Mouse (Mus musculus): ENCODE measurements at regions not wholly inside any gene's neighbourhood (a gene's known extent, or its start where the extent isn't known, plus 50 kb on each side); places are given as distances from the start of the nearest gene placed in this dataset.

- no peaks in the 10 kb centered on the region for H3K27me3 ChIP-seq (replicated peaks; ENCODE audit: insufficient read depth, low read length)
- ATAC-seq (no peak), DNase-seq (ENCODE audit: low spot score) (no peak)
- H3K4me1 ChIP-seq (ENCODE audit: insufficient read depth, low read depth, low read length): no peaks in the 10 kb centered on the region
- no peaks in the 10 kb centered on the region for H3K9me3 ChIP-seq (ENCODE audit: low read length)
- TF ChIP-seq CTCF (IDR thresholded peaks at IDR 0.05): no peak
- no peak for TF ChIP-seq EP300 (IDR thresholded peaks at IDR 0.05)
- H3K27ac ChIP-seq (ENCODE audit: low read length): no peak overlapping the region
- 81% methylated on average over 3 of the region's 3 CpGs for WGBS
- H3K9ac ChIP-seq (replicated peaks; ENCODE audit: low read depth): no peak overlapping the region
- H3K4me3 ChIP-seq (ENCODE audit: low read depth, low read length): no peak overlapping the region
- H3K36me3 ChIP-seq (ENCODE audit: insufficient read depth, low read length): no peaks in the 10 kb centered on the region
- no peak overlapping the region for H3K4me2 ChIP-seq (replicated peaks; ENCODE audit: low read depth, low read length)
Observed at GRCm38 (mm10) chr5:59831836-59832235, 1976.8 kb upstream of the G6pd2 start.

GRCm38 (mm10) chr5:59845745-59846144 lies 1962.9 kb upstream of the G6pd2 start:
- Histone ChIP-seq H3K27ac (ENCODE audit: low read length) (no peak overlapping the region), H3K4me3 (ENCODE audit: low read depth, low read length) (no peak overlapping the region), H3K9me3 (ENCODE audit: low read length) (no peaks in the 10 kb centered on the region), H3K36me3 (ENCODE audit: insufficient read depth, low read length) (no peaks in the 10 kb centered on the region), H3K4me2 (replicated peaks; ENCODE audit: low read depth, low read length) (no peak overlapping the region), H3K4me1 (ENCODE audit: insufficient read depth, low read depth, low read length) (no peaks in the 10 kb centered on the region), H3K27me3 (replicated peaks; ENCODE audit: insufficient read depth, low read length) (no peaks in the 10 kb centered on the region), H3K9ac (replicated peaks; ENCODE audit: low read depth) (no peak overlapping the region)
- no peak for ATAC-seq
- no peak for DNase-seq (ENCODE audit: low spot score)
- no peak for TF ChIP-seq CTCF (IDR thresholded peaks at IDR 0.05)
- no peak for TF ChIP-seq EP300 (IDR thresholded peaks at IDR 0.05)
- WGBS: 61% methylated on average over 1 of the region's 1 CpGs

- H3K27me3 ChIP-seq (replicated peaks; ENCODE audit: insufficient read depth, low read length): no peaks in the 10 kb centered on the region
- H3K9me3 ChIP-seq (ENCODE audit: low read length): no peaks in the 10 kb centered on the region
- H3K36me3 ChIP-seq (ENCODE audit: insufficient read depth, low read length): no peaks in the 10 kb centered on the region
- DNase-seq (ENCODE audit: low spot score) (no peak), ATAC-seq (no peak)
- no peak overlapping the region for H3K4me2 ChIP-seq (replicated peaks; ENCODE audit: low read depth, low read length)
- no peak overlapping the region for H3K9ac ChIP-seq (replicated peaks; ENCODE audit: low read depth)
- no peak for TF ChIP-seq EP300 (IDR thresholded peaks at IDR 0.05)
- TF ChIP-seq CTCF (IDR thresholded peaks at IDR 0.05): no peak
- H3K27ac ChIP-seq (ENCODE audit: low read length): no peak overlapping the region
- WGBS: 90% methylated on average over 1 of the region's 1 CpGs
- no peaks in the 10 kb centered on the region for H3K4me1 ChIP-seq (ENCODE audit: insufficient read depth, low read depth, low read length)
- H3K4me3 ChIP-seq (ENCODE audit: low read depth, low read length): no peak overlapping the region
Observed at GRCm38 (mm10) chr5:59847643-59848042, 1961.0 kb upstream of the G6pd2 start.

- Histone ChIP-seq H3K27ac (ENCODE audit: low read length) (no peak overlapping the region), H3K9ac (replicated peaks; ENCODE audit: low read depth) (no peak overlapping the region), H3K9me3 (ENCODE audit: low read length) (no peaks in the 10 kb centered on the region), H3K4me1 (ENCODE audit: insufficient read depth, low read depth, low read length) (no peaks in the 10 kb centered on the region), H3K27me3 (replicated peaks; ENCODE audit: insufficient read depth, low read length) (no peaks in the 10 kb centered on the region), H3K36me3 (ENCODE audit: insufficient read depth, low read length) (no peaks in the 10 kb centered on the region), H3K4me2 (replicated peaks; ENCODE audit: low read depth, low read length) (no peak overlapping the region), H3K4me3 (ENCODE audit: low read depth, low read length) (no peak overlapping the region)
- DNase-seq (ENCODE audit: low spot score) (no peak), ATAC-seq (no peak)
- TF ChIP-seq EP300 (IDR thresholded peaks at IDR 0.05) (no peak), CTCF (IDR thresholded peaks at IDR 0.05) (no peak)
- WGBS: 74% methylated on average over 6 of the region's 6 CpGs
Observed at GRCm38 (mm10) chr5:59893952-59894724, 1914.5 kb upstream of the G6pd2 start.

- ATAC-seq (no peak), DNase-seq (ENCODE audit: low spot score) (no peak)
- H3K9me3 ChIP-seq (ENCODE audit: low read length): no peaks in the 10 kb centered on the region
- H3K9ac ChIP-seq (replicated peaks; ENCODE audit: low read depth): no peak overlapping the region
- no peaks in the 10 kb centered on the region for H3K4me1 ChIP-seq (ENCODE audit: insufficient read depth, low read depth, low read length)
- no peak overlapping the region for H3K4me3 ChIP-seq (ENCODE audit: low read depth, low read length)
- H3K27me3 ChIP-seq (replicated peaks; ENCODE audit: insufficient read depth, low read length): no peaks in the 10 kb centered on the region
- no peak overlapping the region for H3K27ac ChIP-seq (ENCODE audit: low read length)
- 64% methylated on average over 4 of the region's 4 CpGs for WGBS
- H3K36me3 ChIP-seq (ENCODE audit: insufficient read depth, low read length): no peaks in the 10 kb centered on the region
- no peak for TF ChIP-seq CTCF (IDR thresholded peaks at IDR 0.05)
- no peak for TF ChIP-seq EP300 (IDR thresholded peaks at IDR 0.05)
- no peak overlapping the region for H3K4me2 ChIP-seq (replicated peaks; ENCODE audit: low read depth, low read length)
Observed at GRCm38 (mm10) chr5:59921910-59922309, 1886.7 kb upstream of the G6pd2 start.

GRCm38 (mm10) chr5:59940861-59941260 lies 1867.8 kb upstream of the G6pd2 start:
- no peak overlapping the region for H3K4me2 ChIP-seq (replicated peaks; ENCODE audit: low read depth, low read length)
- H3K36me3 ChIP-seq (ENCODE audit: insufficient read depth, low read length): no peaks in the 10 kb centered on the region
- H3K9ac ChIP-seq (replicated peaks; ENCODE audit: low read depth): no peak overlapping the region
- WGBS: 68% methylated on average over 1 of the region's 1 CpGs
- no peak for DNase-seq (ENCODE audit: low spot score)
- no peak for ATAC-seq
- no peaks in the 10 kb centered on the region for H3K4me1 ChIP-seq (ENCODE audit: insufficient read depth, low read depth, low read length)
- no peaks in the 10 kb centered on the region for H3K9me3 ChIP-seq (ENCODE audit: low read length)
- H3K4me3 ChIP-seq (ENCODE audit: low read depth, low read length): no peak overlapping the region
- no peak overlapping the region for H3K27ac ChIP-seq (ENCODE audit: low read length)
- no peaks in the 10 kb centered on the region for H3K27me3 ChIP-seq (replicated peaks; ENCODE audit: insufficient read depth, low read length)
- TF ChIP-seq CTCF (IDR thresholded peaks at IDR 0.05) (no peak), EP300 (IDR thresholded peaks at IDR 0.05) (no peak)

All from lung, postnatal 0 days (tissue).